Mouse (Mus musculus): ENCODE measurements around the gene Wdr78. TPM values are rescaled to one million over a fixed set of nuclear protein-coding genes. Genes with fewer than 3 reads are reported as not detected.

Wdr78 gene
- polyA plus RNA-seq, 1 experiment, result 4.1 TPM

- DNase-seq, result no peak
- WGBS, result 16% methylated on average over 4 of the region's 4 CpGs
- no peaks in the 10 kb centered on the region for H3K27me3 ChIP-seq (ENCODE audit: control insufficient read depth, insufficient read depth, low read length)
- no peak overlapping the region for H3K27ac ChIP-seq (ENCODE audit: insufficient read depth, low read length)
- no peaks in the 10 kb centered on the region for H3K4me1 ChIP-seq (ENCODE audit: control insufficient read depth, insufficient read depth, low read length)
- no peak overlapping the region for H3K4me3 ChIP-seq (replicated peaks; ENCODE audit: insufficient read depth, low read depth, low read length)
- TF ChIP-seq POLR2A (IDR thresholded peaks at IDR 0.05; ENCODE audit: borderline replicate concordance, insufficient read depth, low read length), result no peak
- no peak for TF ChIP-seq CTCF (IDR thresholded peaks at IDR 0.05; ENCODE audit: borderline replicate concordance, insufficient read depth, low read depth, low read length)
Observed at GRCm38 (mm10) chr4:103013490-103013889, 100.9 kb downstream of the Wdr78 start.

- TF ChIP-seq POLR2A (IDR thresholded peaks at IDR 0.05; ENCODE audit: borderline replicate concordance, insufficient read depth, low read length), result no peak
- no peak for TF ChIP-seq CTCF (IDR thresholded peaks at IDR 0.05; ENCODE audit: borderline replicate concordance, insufficient read depth, low read depth, low read length)
- 47% methylated on average over 7 of the region's 7 CpGs for WGBS
- H3K27ac ChIP-seq (ENCODE audit: insufficient read depth, low read length), result no peak overlapping the region
- H3K27me3 ChIP-seq (ENCODE audit: control insufficient read depth, insufficient read depth, low read length), result no peaks in the 10 kb centered on the region
- H3K4me1 ChIP-seq (ENCODE audit: control insufficient read depth, insufficient read depth, low read length), result no peaks in the 10 kb centered on the region
- H3K4me3 ChIP-seq (replicated peaks; ENCODE audit: insufficient read depth, low read depth, low read length), result no peak overlapping the region
- no peak for DNase-seq
Observed at GRCm38 (mm10) chr4:103011823-103012222, 102.5 kb downstream of the Wdr78 start.

GRCm38 (mm10) chr4:103010734-103011133, 103.6 kb downstream of the Wdr78 start:
- no peaks in the 10 kb centered on the region for H3K27me3 ChIP-seq (ENCODE audit: control insufficient read depth, insufficient read depth, low read length)
- H3K27ac ChIP-seq (ENCODE audit: insufficient read depth, low read length), result no peak overlapping the region
- DNase-seq, result no peak
- WGBS, result 86% methylated on average over 4 of the region's 4 CpGs
- TF ChIP-seq POLR2A (IDR thresholded peaks at IDR 0.05; ENCODE audit: borderline replicate concordance, insufficient read depth, low read length), result no peak
- TF ChIP-seq CTCF (IDR thresholded peaks at IDR 0.05; ENCODE audit: borderline replicate concordance, insufficient read depth, low read depth, low read length), result no peak
- no peak overlapping the region for H3K4me3 ChIP-seq (replicated peaks; ENCODE audit: insufficient read depth, low read depth, low read length)
- H3K4me1 ChIP-seq (ENCODE audit: control insufficient read depth, insufficient read depth, low read length), result no peaks in the 10 kb centered on the region

GRCm38 (mm10) chr4:103006943-103007418, 107.4 kb downstream of the Wdr78 start:
- no peaks in the 10 kb centered on the region for H3K27me3 ChIP-seq (ENCODE audit: control insufficient read depth, insufficient read depth, low read length)
- no peak for TF ChIP-seq POLR2A (IDR thresholded peaks at IDR 0.05; ENCODE audit: borderline replicate concordance, insufficient read depth, low read length)
- TF ChIP-seq CTCF (IDR thresholded peaks at IDR 0.05; ENCODE audit: borderline replicate concordance, insufficient read depth, low read depth, low read length), result no peak
- DNase-seq, result no peak
- 16% methylated on average over 4 of the region's 4 CpGs for WGBS
- no peak overlapping the region for H3K4me3 ChIP-seq (replicated peaks; ENCODE audit: insufficient read depth, low read depth, low read length)
- H3K4me1 ChIP-seq (ENCODE audit: control insufficient read depth, insufficient read depth, low read length), result no peaks in the 10 kb centered on the region
- H3K27ac ChIP-seq (ENCODE audit: insufficient read depth, low read length), result no peak overlapping the region

DNA sequence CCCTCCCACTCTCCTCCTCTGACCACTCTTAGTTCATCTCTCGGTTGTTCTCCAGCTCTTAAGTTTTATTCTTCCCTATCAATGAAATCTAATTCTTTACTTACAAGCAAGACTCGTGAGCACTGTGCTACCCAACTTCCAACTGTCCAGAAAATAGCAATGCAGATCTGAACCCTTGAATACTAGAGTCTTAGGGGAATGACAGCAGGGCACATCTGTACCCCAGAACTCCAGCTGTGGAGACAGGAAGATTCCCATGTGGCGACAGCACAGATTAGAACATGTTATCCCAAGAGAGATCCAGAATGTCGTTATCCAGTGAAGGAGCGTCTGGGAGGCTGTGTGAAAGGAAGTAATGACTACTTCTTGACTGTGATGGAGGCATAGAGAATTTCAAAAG, 108.1 kb downstream of the Wdr78 start:
- Histone ChIP-seq H3K4me3 (replicated peaks; ENCODE audit: insufficient read depth, low read depth, low read length) (no peak overlapping the region), H3K4me1 (ENCODE audit: control insufficient read depth, insufficient read depth, low read length) (no peaks in the 10 kb centered on the region), H3K27me3 (ENCODE audit: control insufficient read depth, insufficient read depth, low read length) (no peaks in the 10 kb centered on the region), H3K27ac (ENCODE audit: insufficient read depth, low read length) (no peak overlapping the region)
- WGBS, result 79% methylated on average over 5 of the region's 5 CpGs
- DNase-seq, result no peak
- no peak for TF ChIP-seq POLR2A (IDR thresholded peaks at IDR 0.05; ENCODE audit: borderline replicate concordance, insufficient read depth, low read length)
- no peak for TF ChIP-seq CTCF (IDR thresholded peaks at IDR 0.05; ENCODE audit: borderline replicate concordance, insufficient read depth, low read depth, low read length)

DNA sequence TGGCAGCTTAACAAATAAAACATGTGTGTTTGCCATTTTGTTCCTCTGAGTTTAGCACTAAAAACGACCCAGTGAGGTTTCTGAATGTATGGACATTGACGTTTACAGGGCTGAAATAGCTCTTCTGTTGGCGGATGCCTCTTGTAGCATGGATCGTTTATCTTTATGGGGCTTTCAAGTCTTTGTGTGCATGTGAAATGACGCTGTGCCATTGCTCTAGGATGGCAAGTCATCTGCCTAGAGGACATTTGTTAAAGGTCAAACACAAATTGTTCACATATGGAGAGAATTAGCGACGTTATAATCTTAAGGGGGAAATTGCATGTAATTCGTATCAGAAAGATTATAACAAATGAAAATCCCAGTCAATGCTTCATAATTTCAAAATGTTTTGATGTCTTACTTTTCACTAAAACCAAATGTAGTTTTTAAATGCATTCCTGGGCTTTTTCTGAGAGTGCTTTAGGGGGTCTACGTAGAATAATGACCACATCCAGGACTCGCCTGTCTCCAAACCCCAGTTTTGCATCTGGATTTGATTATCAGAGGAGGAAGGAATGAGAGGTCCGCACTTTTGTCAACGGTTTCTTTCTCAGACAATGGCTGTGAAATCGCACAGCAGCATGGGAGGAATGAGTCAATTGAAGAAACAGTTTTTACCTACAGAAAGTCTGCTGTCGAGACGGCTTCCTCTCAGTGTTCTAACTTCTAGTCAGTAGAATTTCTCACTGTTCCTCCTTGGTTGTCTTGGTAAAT, 109.0 kb downstream of the Wdr78 start:
- Histone ChIP-seq H3K27ac (ENCODE audit: insufficient read depth, low read length) (no peak overlapping the region), H3K4me1 (ENCODE audit: control insufficient read depth, insufficient read depth, low read length) (no peaks in the 10 kb centered on the region), H3K27me3 (ENCODE audit: control insufficient read depth, insufficient read depth, low read length) (no peaks in the 10 kb centered on the region), H3K4me3 (replicated peaks; ENCODE audit: insufficient read depth, low read depth, low read length) (no peak overlapping the region)
- DNase-seq, result no peak
- TF ChIP-seq CTCF (IDR thresholded peaks at IDR 0.05; ENCODE audit: borderline replicate concordance, insufficient read depth, low read depth, low read length) (no peak), POLR2A (IDR thresholded peaks at IDR 0.05; ENCODE audit: borderline replicate concordance, insufficient read depth, low read length) (no peak)
- 71% methylated on average over 15 of the region's 15 CpGs for WGBS

GRCm38 (mm10) chr4:103004681-103005080, 109.7 kb downstream of the Wdr78 start:
- DNase-seq, result no peak
- no peak overlapping the region for H3K27ac ChIP-seq (ENCODE audit: insufficient read depth, low read length)
- H3K4me1 ChIP-seq (ENCODE audit: control insufficient read depth, insufficient read depth, low read length), result no peaks in the 10 kb centered on the region
- 92% methylated on average over 4 of the region's 4 CpGs for WGBS
- TF ChIP-seq POLR2A (IDR thresholded peaks at IDR 0.05; ENCODE audit: borderline replicate concordance, insufficient read depth, low read length) (no peak), CTCF (IDR thresholded peaks at IDR 0.05; ENCODE audit: borderline replicate concordance, insufficient read depth, low read depth, low read length) (no peak)
- no peak overlapping the region for H3K4me3 ChIP-seq (replicated peaks; ENCODE audit: insufficient read depth, low read depth, low read length)
- no peaks in the 10 kb centered on the region for H3K27me3 ChIP-seq (ENCODE audit: control insufficient read depth, insufficient read depth, low read length)

DNA sequence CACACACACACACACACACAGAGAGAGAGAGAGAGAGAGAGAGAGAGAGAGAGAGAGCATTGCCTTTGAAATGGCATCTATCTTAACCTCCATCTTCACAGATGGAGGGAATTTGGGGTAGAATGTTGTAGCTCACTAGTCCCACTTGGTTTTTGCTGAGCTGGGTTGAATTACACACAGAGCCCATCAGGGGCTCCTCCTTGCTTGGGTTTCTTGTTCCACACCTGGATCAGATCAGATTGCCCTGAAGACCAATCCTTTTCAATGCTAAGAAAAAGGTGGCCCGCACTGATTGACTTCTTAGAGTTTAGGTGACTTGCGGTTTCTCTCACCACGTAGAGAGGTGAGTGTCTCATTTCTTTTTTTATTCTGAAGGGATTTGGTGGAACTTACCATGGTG, 122.7 kb downstream of the Wdr78 start:
- 93% methylated on average over 3 of the region's 3 CpGs for WGBS
- no peak for DNase-seq
- H3K4me1 ChIP-seq (ENCODE audit: control insufficient read depth, insufficient read depth, low read length), result no peaks in the 10 kb centered on the region
- H3K27me3 ChIP-seq (ENCODE audit: control insufficient read depth, insufficient read depth, low read length), result no peaks in the 10 kb centered on the region
- H3K27ac ChIP-seq (ENCODE audit: insufficient read depth, low read length), result no peak overlapping the region
- TF ChIP-seq CTCF (IDR thresholded peaks at IDR 0.05; ENCODE audit: borderline replicate concordance, insufficient read depth, low read depth, low read length), result no peak
- TF ChIP-seq POLR2A (IDR thresholded peaks at IDR 0.05; ENCODE audit: borderline replicate concordance, insufficient read depth, low read length), result no peak
- no peak overlapping the region for H3K4me3 ChIP-seq (replicated peaks; ENCODE audit: insufficient read depth, low read depth, low read length)

Data from cerebellum, adult 2 months (tissue).